Mouse (Mus musculus): ENCODE measurements at regions not wholly inside any gene's neighbourhood (a gene's known extent, or its start where the extent isn't known, plus 50 kb on each side); places are given as distances from the start of the nearest gene placed in this dataset.

DNA sequence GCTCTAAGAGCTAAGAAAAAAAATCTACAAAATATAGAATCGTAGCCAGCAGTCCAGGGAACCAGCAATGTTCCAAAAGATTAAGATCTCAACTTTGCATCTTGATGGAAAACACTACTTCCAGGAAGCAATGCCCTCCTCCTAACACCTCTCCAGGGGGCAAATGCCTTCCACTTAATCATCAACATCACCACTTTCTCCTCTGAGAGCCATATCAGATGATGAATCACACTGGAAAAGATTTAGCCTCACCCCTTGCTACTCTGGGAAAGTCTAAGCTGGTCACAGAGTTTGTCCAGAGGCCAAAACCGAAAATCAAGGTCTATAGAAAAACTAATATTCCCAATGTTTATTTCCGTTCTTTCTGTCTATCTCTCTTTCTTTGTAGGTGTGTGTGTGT, 2695.6 kb upstream of the Gm7489 start:
- TF ChIP-seq GATA1 (IDR thresholded peaks at IDR 0.05; ENCODE audit: low read length): no peak

DNA sequence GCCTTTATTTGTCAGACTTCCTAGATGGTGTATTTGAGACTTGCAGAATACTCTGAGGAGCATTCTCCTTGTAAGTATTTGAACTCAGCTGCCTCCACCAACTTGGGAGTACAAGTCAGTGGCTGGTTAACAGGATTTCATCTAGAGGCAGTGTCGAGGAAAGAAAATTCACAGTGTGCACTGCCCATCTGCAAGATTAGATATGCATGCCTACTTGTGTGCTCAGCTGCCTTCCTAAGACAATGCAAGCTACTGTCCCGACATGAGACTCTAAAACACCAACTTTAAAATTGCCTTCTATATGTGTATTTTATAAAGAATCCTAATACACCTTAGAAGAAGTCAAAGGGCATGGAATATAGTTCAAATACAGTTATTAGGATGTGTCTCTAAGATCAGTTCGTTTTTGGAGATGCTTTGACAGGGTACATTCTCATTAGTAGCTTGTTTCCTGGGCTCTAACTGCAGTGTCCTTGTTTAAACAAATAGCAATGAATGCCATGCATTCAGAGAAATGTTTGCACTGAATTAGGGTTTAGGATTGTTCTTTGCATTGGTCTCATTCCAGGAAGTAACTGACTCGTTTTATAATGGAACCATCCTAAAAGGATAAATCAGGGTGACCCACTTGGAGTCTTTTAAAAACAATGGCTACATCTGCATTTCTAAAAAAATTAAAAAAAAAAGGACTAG, 2687.1 kb upstream of the Gm7489 start:
- no peak for TF ChIP-seq GATA1 (IDR thresholded peaks at IDR 0.05; ENCODE audit: low read length)

DNA sequence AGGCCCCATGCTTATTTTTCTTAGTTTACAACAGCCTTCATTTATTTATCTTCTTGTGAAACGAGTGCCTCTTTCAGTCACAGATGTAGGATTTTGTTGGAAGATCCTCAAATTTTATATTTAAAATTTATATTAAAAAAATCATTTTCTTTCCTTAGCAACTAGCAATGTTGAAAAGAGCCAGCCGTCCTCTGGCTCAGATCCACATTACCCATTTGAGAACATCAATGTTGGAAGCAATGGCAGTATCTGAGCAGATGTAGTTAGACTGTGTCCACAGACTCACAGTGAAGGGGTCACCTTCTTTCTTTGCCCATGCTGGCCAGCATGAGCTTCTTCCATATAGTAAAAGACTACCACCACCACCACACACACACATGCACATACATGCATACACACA, 2681.4 kb upstream of the Gm7489 start:
- no peak for TF ChIP-seq GATA1 (IDR thresholded peaks at IDR 0.05; ENCODE audit: low read length)

GRCm38 (mm10) chr15:51206050-51206449, 2678.7 kb upstream of the Gm7489 start:
- no peak for TF ChIP-seq GATA1 (IDR thresholded peaks at IDR 0.05; ENCODE audit: low read length)

DNA sequence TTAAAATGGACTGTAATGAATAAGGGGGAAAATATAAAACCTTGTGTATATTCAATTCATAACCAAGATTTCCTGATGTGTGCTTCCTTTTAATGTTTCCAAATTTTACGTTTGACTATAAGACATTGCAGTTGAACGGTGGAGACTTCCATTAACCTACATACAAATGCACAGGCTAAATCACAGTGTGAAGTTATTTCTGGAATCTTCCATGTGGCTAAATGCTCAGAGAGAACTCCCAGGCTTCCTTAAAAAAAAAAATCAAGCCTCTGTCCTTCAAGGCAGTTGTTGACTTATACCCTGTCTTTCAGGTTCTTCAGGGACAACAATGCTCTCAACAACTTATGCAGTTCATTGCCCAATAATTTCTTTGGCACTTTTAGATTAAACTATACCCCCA, 2677.9 kb upstream of the Gm7489 start:
- no peak for TF ChIP-seq GATA1 (IDR thresholded peaks at IDR 0.05; ENCODE audit: low read length)

GRCm38 (mm10) chr15:51234873-51235272, 2649.8 kb upstream of the Gm7489 start:
- TF ChIP-seq GATA1 (IDR thresholded peaks at IDR 0.05; ENCODE audit: low read length): no peak

- TF ChIP-seq GATA1 (IDR thresholded peaks at IDR 0.05; ENCODE audit: low read length): no peak
Measured at GRCm38 (mm10) chr15:51244596-51244995, 2640.1 kb upstream of the Gm7489 start.

GRCm38 (mm10) chr15:51247259-51247658, 2637.4 kb upstream of the Gm7489 start:
- TF ChIP-seq GATA1 (IDR thresholded peaks at IDR 0.05; ENCODE audit: low read length): no peak

DNA sequence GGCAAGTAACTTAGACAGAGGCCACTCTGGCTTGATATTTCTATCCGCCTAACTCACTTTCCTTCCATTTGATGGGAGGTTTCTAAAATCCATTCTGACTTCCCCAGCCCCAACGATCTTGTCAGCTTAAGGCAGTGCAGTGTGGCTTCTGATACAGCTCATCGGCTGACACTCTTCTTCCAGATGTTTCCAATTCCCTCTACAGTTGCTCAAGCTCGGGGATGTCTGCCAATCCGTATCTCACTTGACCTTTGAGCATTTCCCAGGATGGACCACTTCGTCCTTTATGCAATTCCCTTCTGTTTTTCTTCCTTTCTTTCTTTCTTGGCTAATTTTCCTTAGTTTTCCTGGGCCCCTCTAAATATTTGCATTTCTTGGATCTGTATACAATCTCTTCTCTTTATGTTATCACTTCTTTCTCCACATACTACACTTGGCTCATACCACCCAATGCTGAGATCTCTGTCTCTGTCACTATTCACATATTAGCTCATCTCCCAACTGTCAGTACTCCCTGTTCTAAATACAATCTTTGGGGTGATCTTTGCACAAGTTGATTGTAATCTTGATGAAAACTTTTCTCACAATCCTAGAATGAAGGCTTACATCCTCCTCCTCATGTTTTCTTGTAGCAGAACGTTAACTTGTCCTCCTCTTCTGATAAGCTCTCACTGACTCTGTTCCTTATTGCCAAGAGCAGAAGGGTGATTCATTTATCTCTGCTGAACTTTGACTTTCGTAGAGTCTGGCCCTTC, 2636.5 kb upstream of the Gm7489 start:
- TF ChIP-seq GATA1 (IDR thresholded peaks at IDR 0.05; ENCODE audit: low read length): no peak

DNA sequence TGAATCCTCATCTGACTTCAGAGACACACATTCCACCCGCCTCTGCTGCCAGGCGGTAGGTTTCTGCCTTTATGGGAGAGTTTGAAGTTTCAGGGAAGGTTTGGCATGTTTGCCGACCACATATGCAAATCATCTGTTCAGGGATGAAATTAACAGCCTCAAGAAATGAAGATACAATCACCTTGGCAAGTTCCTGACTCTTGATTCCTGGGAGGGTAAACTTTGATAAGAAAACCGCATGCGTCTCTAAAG, 2636.0 kb upstream of the Gm7489 start:
- TF ChIP-seq GATA1 (IDR thresholded peaks at IDR 0.05; ENCODE audit: low read length): no peak

DNA sequence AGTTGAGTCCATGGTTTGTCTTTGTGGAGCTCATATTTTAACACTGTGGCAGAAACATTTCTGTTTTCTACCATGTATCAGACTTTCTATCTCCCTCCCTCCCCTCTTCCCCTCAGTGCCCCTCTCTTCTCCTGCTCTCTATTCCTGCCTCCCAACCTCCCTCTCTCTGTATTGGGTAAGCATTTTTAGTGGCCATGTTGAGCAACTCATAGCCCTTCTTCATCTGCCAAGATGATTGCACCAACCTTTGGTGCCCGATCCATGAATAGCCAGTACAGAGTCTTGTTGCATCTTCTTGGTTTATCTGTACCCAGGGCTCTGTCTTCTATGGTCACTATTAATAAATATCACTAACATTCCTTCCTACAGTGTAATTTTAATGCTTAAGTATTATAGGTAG, 2630.6 kb upstream of the Gm7489 start:
- no peak for TF ChIP-seq GATA1 (IDR thresholded peaks at IDR 0.05; ENCODE audit: low read length)

DNA sequence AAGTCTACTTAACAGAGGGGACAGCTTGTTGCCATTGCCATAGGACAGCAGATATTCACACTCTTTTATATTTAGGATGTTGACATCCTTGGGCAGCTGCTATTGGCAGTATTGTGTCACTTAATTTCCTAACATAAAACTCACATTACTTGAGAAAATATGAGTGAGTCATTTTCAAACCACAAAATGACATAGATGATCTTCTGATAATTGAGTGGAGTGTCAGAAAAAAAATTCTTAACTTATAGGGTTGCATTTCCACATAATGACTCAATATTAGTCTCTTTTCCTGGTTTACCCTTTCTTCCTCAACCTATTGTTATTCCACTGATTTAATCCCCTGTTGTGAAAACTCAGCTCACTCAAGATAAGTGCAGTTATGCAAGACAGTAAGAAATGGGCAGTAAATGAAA, 2629.5 kb upstream of the Gm7489 start:
- TF ChIP-seq GATA1 (IDR thresholded peaks at IDR 0.05; ENCODE audit: low read length): no peak

DNA sequence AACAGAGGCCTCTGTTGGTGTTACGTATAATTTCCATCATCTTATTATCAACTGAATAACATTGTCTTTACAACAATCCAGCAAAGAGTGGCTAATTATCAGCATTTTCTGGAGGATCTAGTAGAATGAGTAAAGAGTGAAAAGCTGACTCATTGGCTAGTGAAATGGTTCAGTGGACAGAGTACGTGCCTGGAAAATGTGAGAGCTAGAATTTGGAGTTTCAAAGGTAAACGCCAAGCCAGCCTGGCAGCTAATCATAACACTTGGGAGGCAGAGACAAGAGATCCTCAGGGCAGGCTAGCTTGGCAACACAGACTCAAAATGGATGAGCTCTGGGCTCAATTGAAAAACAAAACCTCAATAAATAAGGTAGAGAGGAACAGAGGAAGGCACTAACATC, 2628.0 kb upstream of the Gm7489 start:
- TF ChIP-seq GATA1 (IDR thresholded peaks at IDR 0.05; ENCODE audit: low read length): no peak

DNA sequence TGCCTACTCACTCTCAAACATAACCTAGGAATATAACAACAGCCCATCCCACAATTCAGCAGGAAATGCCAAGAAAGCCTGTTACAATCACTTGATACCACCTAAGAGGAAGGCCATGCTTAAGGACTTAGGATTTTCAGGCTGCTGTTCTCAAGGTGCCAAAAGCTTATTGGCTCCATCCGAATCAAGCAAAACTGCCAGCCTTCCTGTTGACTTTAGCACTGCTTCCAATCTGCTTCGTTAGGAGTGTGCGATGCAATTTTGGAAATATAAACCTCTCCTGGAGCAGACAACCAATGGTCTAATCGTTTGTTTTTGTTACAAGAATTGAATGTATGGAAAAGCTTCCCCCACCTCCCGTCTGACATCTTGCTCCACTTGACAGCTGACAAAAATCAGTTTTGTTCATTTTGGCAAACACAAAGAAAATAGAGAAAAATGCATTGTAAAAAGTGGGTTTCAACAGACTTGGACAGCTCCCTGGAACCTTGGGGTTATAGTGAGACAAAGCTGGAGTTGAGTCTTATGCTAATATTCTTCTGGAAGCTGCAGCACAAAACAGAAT, 2620.0 kb upstream of the Gm7489 start:
- TF ChIP-seq GATA1 (IDR thresholded peaks at IDR 0.05; ENCODE audit: low read length): no peak

DNA sequence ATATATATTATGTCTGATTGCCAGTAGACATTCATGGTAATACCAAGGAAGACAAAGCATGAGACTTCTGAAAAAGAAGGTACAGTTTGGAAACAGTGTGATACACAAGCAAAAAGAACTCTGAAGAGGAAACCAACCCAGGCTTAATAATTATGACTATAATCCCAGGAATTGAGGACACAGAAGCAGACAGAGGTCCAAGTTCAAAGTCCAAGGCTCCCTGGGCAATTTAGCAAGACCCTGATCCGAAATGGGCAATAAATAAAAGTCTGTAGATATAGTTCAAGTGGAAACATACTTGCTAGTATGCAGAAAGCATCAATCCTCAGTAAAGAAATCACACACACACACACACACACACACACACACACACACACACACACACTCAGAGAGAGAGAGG, 2618.7 kb upstream of the Gm7489 start:
- no peak for TF ChIP-seq GATA1 (IDR thresholded peaks at IDR 0.05; ENCODE audit: low read length)

DNA sequence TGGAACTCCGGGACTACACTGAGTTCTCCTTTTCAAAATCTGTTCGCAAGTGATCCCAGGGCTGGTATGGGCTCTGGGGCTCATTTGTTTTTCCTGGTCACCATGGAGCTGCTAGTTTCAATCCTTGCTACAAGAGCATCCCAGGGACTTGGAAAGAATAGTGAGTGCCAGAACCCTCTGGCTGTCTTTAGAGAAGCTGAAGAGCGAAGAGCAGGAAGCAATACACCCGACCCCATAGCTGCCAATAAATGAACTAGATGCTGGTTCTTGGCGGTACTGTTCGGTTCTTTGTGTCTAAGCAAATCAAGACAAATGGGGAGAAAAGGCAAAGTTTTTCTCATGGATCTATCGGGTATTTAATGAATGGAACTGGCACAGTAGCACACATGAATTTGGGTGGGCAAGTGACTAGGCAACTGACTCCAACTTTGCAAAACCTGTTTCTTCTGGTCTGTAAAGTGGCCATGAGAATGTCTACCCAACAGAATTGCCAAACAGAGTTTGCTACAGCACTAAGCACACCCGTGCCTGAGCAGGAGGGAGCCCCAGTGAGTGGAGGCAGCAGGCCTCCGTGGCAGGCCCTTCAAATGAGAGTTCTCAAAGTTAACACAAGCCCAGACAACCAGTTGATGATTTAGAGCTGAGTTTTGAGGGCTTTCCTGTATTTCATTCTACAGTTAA, 2612.9 kb upstream of the Gm7489 start:
- no peak for TF ChIP-seq GATA1 (IDR thresholded peaks at IDR 0.05; ENCODE audit: low read length)

GRCm38 (mm10) chr15:51285334-51285733, 2599.4 kb upstream of the Gm7489 start:
- no peak for TF ChIP-seq GATA1 (IDR thresholded peaks at IDR 0.05; ENCODE audit: low read length)
